Mouse (Mus musculus) liver, postnatal 0 days (tissue): ENCODE measurements around the gene Slc25a24.

Experiments used
- CTCF ChIP-seq: sonication (generic); IDR thresholded peaks from 2 replicates; pipeline ENCODE4 v1.5.1; 2016; ENCODE audit warnings: antibody characterized with exemption, low read depth
- EP300 ChIP-seq: IDR thresholded peaks from 2 replicates; pipeline ENCODE4 v1.6.1; 2016; ENCODE audit warnings: antibody characterized with exemption, low read depth, mild to moderate bottlenecking

DNA sequence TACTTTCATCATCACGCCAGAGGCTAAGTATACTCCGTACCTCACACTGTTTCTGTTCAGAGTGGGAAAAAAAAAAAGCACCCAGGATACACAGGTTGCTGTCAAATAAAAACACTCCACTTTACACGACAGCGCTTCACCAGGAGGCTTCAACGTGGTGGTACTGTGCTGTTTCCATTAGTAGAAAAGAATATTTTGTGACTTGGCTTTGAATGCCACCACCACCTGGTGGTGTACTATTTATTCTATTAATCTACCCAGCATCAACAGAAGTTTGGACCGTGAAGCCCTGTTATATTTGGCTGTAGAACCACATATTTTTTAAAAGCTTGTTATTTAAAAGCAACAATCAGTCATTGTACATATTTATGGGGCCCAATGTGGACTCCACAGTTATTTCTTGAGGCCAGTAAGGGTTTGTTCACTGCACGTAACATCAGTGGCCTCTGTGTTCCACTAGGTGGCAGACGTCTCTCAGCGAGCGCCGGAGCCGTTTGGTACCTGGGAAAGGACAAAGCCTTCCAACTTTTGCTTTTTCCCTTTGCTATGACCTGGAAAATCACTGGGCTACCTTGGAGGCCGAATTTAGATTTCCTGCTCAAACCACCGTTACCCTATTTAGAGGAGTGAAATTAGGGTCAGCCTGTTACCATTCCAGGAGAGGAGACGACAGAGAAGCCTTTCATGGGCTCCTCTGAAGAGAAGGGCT, 48.3 kb downstream of the Slc25a24 start:
- peak; percentile 86 for TF ChIP-seq CTCF
- TF ChIP-seq EP300 = no peak
